Mouse (Mus musculus): ENCODE measurements around the gene Olfr1367. TPM values are rescaled to one million over a fixed set of nuclear protein-coding genes. Genes with fewer than 3 reads are reported as not detected.
A peak's percentile ranks its signal among the peaks of the same experiment; 100 is the strongest.

Olfr1367 gene
- polyA plus RNA-seq, 1 experiment: not detected

DNA sequence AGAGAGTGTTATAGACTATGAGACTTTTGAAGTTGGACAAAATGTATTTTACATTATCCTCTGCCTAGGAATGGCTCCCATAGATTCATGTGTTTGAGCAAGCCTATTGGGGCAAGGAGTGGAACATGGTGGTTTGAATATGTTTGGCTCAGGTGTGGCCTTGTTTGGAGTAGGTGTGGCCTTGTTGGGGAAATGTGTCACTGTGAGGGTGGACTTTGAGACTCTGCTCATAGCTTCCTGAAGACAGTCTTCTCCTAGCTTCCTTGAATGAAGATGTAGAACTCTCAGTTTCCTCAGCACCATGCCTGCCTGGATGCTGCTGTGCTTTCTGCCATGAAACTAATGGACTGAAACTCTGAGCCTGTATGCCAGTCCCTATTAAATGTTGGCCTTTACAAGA is 3.9 kb downstream of the Olfr1367 start:
- no peak overlapping the region for H3K4me3 ChIP-seq (ENCODE audit: control insufficient read depth, low read depth, low read length)
- no peak overlapping the region for H3K27ac ChIP-seq (ENCODE audit: control insufficient read depth, insufficient read depth, low read depth, low read length)
- no peaks in the 10 kb centered on the region for H3K36me3 ChIP-seq (ENCODE audit: control insufficient read depth, insufficient read depth, low read length)
- no peaks in the 10 kb centered on the region for H3K4me1 ChIP-seq (ENCODE audit: control insufficient read depth, insufficient read depth, low read length)
- TF ChIP-seq CTCF (IDR thresholded peaks at IDR 0.05; ENCODE audit: control insufficient read depth, insufficient read depth, insufficient replicate concordance, low read depth, low read length) (no peak), POLR2A (IDR thresholded peaks at IDR 0.05; ENCODE audit: control insufficient read depth, low read depth, low read length) (no peak)
- H3K27me3 ChIP-seq (ENCODE audit: control insufficient read depth, insufficient read depth, low read length): no peaks in the 10 kb centered on the region

DNA sequence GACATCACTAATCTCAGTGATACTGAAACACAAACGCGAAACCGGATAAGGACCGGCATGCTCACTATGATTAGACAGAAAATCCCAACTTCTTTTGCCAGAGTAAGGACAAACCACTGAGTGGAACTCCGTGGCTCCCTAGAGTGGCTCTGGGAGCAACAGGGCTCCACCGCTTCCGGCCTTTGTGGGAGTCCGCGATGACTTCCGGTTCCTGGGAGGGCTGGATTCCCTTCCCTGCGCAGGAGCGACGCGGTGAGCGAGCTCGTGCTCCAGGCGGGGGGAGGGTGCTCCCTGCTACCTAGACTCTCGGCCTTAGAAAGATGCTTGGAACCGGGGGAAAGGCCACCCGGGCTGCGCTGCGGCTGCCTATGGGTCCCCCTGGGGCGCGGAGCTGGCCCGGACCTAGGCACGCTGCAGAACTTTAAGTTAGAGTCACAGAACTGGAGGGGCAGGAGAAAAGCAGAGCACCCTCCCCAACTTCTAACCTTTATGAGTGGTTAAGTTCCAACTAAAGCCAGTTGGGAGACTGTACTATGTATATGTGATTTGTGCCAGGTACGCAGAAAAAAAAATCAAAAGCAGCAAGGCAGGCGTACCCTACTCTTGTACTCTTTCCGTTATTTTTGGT is 16.0 kb downstream of the Olfr1367 start, which contains the start of gene Zscan12:
TSS of gene Zscan12 (plus strand) at position 200 of the 628 bp plus-strand sequence.
- Histone ChIP-seq H3K36me3 (ENCODE audit: control insufficient read depth, insufficient read depth, low read length) (no peaks in the 10 kb centered on the region), H3K4me3 (ENCODE audit: control insufficient read depth, low read depth, low read length) (peak within 1 kb of the TSS; percentile 93), H3K27me3 (ENCODE audit: control insufficient read depth, insufficient read depth, low read length) (no peaks in the 10 kb centered on the region), H3K4me1 (ENCODE audit: control insufficient read depth, insufficient read depth, low read length) (peaks cover 3% of the 10 kb centered on the region; the same call in 1 of the 2 replicates), H3K27ac (ENCODE audit: control insufficient read depth, insufficient read depth, low read depth, low read length) (peak within 1 kb of the TSS; percentile 71)
- TF ChIP-seq POLR2A (IDR thresholded peaks at IDR 0.05; ENCODE audit: control insufficient read depth, low read depth, low read length) (peak; percentile 71), CTCF (IDR thresholded peaks at IDR 0.05; ENCODE audit: control insufficient read depth, insufficient read depth, insufficient replicate concordance, low read depth, low read length) (no peak)

DNA sequence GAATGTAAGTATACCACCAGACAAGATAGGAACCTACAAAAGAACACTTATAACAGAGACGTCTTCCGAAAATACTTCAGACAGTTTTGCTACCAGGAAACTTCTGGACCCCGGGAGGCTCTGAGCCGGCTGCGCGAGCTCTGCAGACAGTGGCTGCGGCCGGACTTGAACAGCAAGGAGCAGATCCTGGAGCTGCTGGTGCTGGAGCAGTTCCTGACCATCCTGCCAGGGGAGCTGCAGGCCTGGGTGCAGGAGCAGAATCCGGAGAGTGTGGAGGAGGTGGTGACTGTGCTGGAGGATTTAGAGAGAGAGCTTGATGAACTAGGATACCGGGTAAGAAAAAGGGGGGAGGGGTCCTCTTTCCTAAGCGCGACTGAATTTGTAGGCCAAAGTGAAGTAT is 17.0 kb downstream of the Olfr1367 start:
- TF ChIP-seq CTCF (IDR thresholded peaks at IDR 0.05; ENCODE audit: control insufficient read depth, insufficient read depth, insufficient replicate concordance, low read depth, low read length) (no peak), POLR2A (IDR thresholded peaks at IDR 0.05; ENCODE audit: control insufficient read depth, low read depth, low read length) (no peak)
- no peaks in the 10 kb centered on the region for H3K27me3 ChIP-seq (ENCODE audit: control insufficient read depth, insufficient read depth, low read length)
- peaks cover 3% of the 10 kb centered on the region; the same call in 1 of the 2 replicates for H3K4me1 ChIP-seq (ENCODE audit: control insufficient read depth, insufficient read depth, low read length)
- H3K27ac ChIP-seq (ENCODE audit: control insufficient read depth, insufficient read depth, low read depth, low read length): no peak overlapping the region
- no peaks in the 10 kb centered on the region for H3K36me3 ChIP-seq (ENCODE audit: control insufficient read depth, insufficient read depth, low read length)
- peak overlapping the region; percentile 55 for H3K4me3 ChIP-seq (ENCODE audit: control insufficient read depth, low read depth, low read length)

DNA sequence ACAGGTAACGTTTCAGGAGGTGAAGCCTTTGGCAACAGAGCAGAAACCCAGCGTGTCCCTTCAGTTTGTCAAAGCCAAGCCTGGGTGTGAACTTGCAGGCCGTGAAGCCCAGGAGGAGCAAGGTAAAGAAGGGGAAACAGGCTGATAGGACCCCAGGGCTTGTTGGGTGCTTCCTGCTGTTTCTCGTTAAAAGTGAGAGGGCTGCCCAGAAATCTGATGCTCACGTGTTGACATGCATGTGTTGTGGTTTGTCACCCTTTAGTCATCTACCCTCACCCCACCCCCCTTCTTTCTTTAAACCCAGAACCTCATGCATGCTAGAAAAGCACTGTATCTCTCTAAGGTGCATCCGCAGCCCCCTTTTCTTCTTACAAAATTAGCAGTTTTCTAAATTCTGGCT is 19.9 kb downstream of the Olfr1367 start:
- H3K4me1 ChIP-seq (ENCODE audit: control insufficient read depth, insufficient read depth, low read length): peaks cover 3% of the 10 kb centered on the region; the same call in 1 of the 2 replicates
- no peaks in the 10 kb centered on the region for H3K27me3 ChIP-seq (ENCODE audit: control insufficient read depth, insufficient read depth, low read length)
- H3K27ac ChIP-seq (ENCODE audit: control insufficient read depth, insufficient read depth, low read depth, low read length): no peak overlapping the region
- no peaks in the 10 kb centered on the region; the same call in 1 of the 2 replicates for H3K36me3 ChIP-seq (ENCODE audit: control insufficient read depth, insufficient read depth, low read length)
- H3K4me3 ChIP-seq (ENCODE audit: control insufficient read depth, low read depth, low read length): no peak overlapping the region
- TF ChIP-seq CTCF (IDR thresholded peaks at IDR 0.05; ENCODE audit: control insufficient read depth, insufficient read depth, insufficient replicate concordance, low read depth, low read length) (no peak), POLR2A (IDR thresholded peaks at IDR 0.05; ENCODE audit: control insufficient read depth, low read depth, low read length) (no peak)

DNA sequence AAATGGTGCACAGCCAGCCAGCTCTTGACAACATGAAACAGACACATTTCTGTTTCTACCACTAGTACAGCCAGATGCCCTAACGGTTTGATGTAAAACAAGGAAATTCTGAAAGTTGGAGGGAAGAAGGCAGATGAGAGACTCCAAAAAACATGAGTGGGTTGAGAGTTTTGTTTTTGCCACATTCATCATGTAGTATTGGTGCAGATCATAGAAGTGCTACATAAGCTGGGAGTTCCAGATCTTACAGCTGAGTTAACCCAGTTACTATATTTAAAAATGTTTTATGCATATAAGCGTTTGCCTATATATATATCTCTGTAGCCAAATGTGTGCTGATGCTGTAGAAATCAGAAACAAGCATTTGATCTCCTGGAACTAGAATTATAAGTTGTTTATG is 26.0 kb downstream of the Olfr1367 start:
- no peaks in the 10 kb centered on the region for H3K27me3 ChIP-seq (ENCODE audit: control insufficient read depth, insufficient read depth, low read length)
- TF ChIP-seq POLR2A (IDR thresholded peaks at IDR 0.05; ENCODE audit: control insufficient read depth, low read depth, low read length): no peak
- no peak for TF ChIP-seq CTCF (IDR thresholded peaks at IDR 0.05; ENCODE audit: control insufficient read depth, insufficient read depth, insufficient replicate concordance, low read depth, low read length)
- no peaks in the 10 kb centered on the region; the same call in 1 of the 2 replicates for H3K36me3 ChIP-seq (ENCODE audit: control insufficient read depth, insufficient read depth, low read length)
- H3K27ac ChIP-seq (ENCODE audit: control insufficient read depth, insufficient read depth, low read depth, low read length): no peak overlapping the region
- H3K4me1 ChIP-seq (ENCODE audit: control insufficient read depth, insufficient read depth, low read length): peaks cover 2% of the 10 kb centered on the region; the same call in 1 of the 2 replicates
- no peak overlapping the region for H3K4me3 ChIP-seq (ENCODE audit: control insufficient read depth, low read depth, low read length)

DNA sequence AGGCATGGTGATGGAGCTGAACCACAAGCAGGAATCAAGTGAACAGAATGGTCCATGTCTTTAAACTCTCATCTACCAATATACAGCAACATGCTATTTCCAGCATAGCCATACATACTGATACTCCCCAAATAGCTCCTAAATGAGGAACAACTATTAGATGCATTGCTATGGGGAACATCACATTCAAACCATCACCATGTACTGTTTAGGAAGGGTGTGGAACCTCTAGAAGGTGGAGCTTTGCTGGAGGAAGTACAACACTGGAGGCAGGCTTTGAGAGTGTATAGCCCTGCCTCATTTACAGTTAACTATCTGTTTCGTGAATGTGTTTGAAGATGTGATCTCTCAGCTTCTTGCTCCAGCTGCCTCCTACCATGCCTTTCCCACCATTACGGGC is 31.1 kb downstream of the Olfr1367 start:
- Histone ChIP-seq H3K4me3 (ENCODE audit: control insufficient read depth, low read depth, low read length) (no peak overlapping the region), H3K27me3 (ENCODE audit: control insufficient read depth, insufficient read depth, low read length) (no peaks in the 10 kb centered on the region), H3K4me1 (ENCODE audit: control insufficient read depth, insufficient read depth, low read length) (peaks cover 2% of the 10 kb centered on the region; the same call in 1 of the 2 replicates), H3K27ac (ENCODE audit: control insufficient read depth, insufficient read depth, low read depth, low read length) (no peak overlapping the region), H3K36me3 (ENCODE audit: control insufficient read depth, insufficient read depth, low read length) (no peaks in the 10 kb centered on the region)
- TF ChIP-seq POLR2A (IDR thresholded peaks at IDR 0.05; ENCODE audit: control insufficient read depth, low read depth, low read length) (no peak), CTCF (IDR thresholded peaks at IDR 0.05; ENCODE audit: control insufficient read depth, insufficient read depth, insufficient replicate concordance, low read depth, low read length) (no peak)

DNA sequence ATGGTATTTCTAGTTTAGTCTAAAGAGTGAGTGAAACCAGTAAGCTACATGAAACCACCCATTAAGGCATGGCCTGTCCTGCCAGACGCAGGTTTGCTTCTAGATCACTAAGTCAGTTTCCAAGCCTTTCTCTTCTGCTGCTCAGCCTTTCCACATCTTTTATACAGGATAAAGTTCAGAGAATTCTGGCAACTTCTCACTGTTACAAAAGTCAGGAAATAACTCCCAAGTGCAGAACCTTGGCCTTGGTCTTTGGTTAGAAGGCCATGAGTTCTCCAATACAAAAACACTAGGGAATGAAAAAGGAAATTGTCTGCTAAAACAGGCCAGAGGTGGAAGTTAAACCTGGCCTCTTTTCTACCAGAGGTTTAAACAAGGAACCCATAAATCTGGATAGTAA is 48.5 kb downstream of the Olfr1367 start:
- Histone ChIP-seq H3K4me3 (ENCODE audit: control insufficient read depth, low read depth, low read length) (no peak overlapping the region), H3K27ac (ENCODE audit: control insufficient read depth, insufficient read depth, low read depth, low read length) (no peak overlapping the region), H3K27me3 (ENCODE audit: control insufficient read depth, insufficient read depth, low read length) (no peaks in the 10 kb centered on the region), H3K4me1 (ENCODE audit: control insufficient read depth, insufficient read depth, low read length) (no peaks in the 10 kb centered on the region; the same call in 1 of the 2 replicates), H3K36me3 (ENCODE audit: control insufficient read depth, insufficient read depth, low read length) (no peaks in the 10 kb centered on the region; the same call in none of the 2 replicates)
- TF ChIP-seq POLR2A (IDR thresholded peaks at IDR 0.05; ENCODE audit: control insufficient read depth, low read depth, low read length) (no peak), CTCF (IDR thresholded peaks at IDR 0.05; ENCODE audit: control insufficient read depth, insufficient read depth, insufficient replicate concordance, low read depth, low read length) (no peak)
